Mouse (Mus musculus): Measurements from ENCODE around the gene Dlec1. TPM values are rescaled to one million over a fixed set of nuclear protein-coding genes. Genes with fewer than 3 reads are reported as not detected.

The Dlec1 gene
- polyA plus RNA-seq, 1 experiment from 2014 or later: 0.97 TPM

DNA sequence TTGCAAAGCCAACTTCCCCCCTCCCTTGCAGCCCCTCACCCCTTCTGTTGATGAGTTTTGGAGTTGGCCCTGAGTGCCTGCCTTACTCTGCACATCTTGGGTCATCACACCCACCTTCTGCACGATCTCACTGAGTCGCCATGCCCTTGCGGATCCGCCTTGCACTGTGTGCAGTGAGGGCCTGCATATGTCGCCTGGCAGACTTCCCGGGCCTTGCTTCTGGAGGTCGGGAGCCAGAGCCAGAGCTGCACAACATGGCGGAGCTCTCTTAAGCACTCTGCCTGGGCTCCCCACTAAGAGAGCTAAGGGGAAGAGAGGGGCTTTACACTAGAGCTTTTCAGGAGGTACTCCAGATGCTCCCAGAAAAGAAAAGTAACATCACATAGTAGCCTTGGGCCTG, 42.4 kb downstream of the Dlec1 start:
- Histone ChIP-seq H3K27me3 (ENCODE audit: control insufficient read depth, insufficient read depth, low read length) (no peaks in the 10 kb centered on the region), H3K4me2 (ENCODE audit: low read depth) (no peak overlapping the region), H3K4me1 (ENCODE audit: control insufficient read depth, insufficient read depth, low read length) (no peaks in the 10 kb centered on the region), H3K27ac (ENCODE audit: low read depth, low read length) (no peak overlapping the region), H3K9ac (ENCODE audit: low read length) (no peak overlapping the region), H3K36me3 (ENCODE audit: control insufficient read depth, insufficient read depth, low read length) (no peaks in the 10 kb centered on the region), H3K4me3 (ENCODE audit: low read depth, low read length) (no peak overlapping the region), H3K9me3 (ENCODE audit: control insufficient read depth, low read length) (no peaks in the 10 kb centered on the region)
- WGBS: 87% methylated on average over 8 of the region's 8 CpGs
- DNase-seq (ENCODE audit: low spot score) (no peak), ATAC-seq (ENCODE audit: insufficient read depth, low FRiP score, low TSS enrichment) (no peak)

DNA sequence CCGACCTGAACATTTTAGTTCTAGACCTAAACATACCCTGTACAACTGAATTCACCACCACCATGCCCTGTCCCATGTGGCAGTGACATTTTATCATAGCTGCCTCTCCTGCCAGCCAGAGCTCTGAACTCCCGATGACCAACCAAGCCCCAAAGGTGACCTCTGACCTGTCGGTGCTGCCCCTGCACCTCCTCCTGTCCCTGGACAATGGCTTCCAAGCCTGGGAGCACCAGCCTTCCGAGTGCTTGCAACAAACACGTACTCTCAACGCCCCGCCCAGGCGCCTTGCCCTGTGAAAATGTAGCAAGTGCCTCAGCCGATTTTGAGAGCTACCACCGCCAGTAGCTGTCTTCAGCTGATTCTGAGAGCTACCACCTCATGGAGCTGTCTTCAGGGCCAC, 42.9 kb downstream of the Dlec1 start:
- H3K36me3 ChIP-seq (ENCODE audit: control insufficient read depth, insufficient read depth, low read length): no peaks in the 10 kb centered on the region
- no peak overlapping the region for H3K27ac ChIP-seq (ENCODE audit: low read depth, low read length)
- DNase-seq (ENCODE audit: low spot score): no peak
- H3K4me2 ChIP-seq (ENCODE audit: low read depth): no peak overlapping the region
- H3K9ac ChIP-seq (ENCODE audit: low read length): no peak overlapping the region
- H3K4me1 ChIP-seq (ENCODE audit: control insufficient read depth, insufficient read depth, low read length): no peaks in the 10 kb centered on the region
- WGBS: 63% methylated on average over 10 of the region's 10 CpGs
- H3K9me3 ChIP-seq (ENCODE audit: control insufficient read depth, low read length): no peaks in the 10 kb centered on the region
- H3K4me3 ChIP-seq (ENCODE audit: low read depth, low read length): no peak overlapping the region
- ATAC-seq (ENCODE audit: insufficient read depth, low FRiP score, low TSS enrichment): no peak
- H3K27me3 ChIP-seq (ENCODE audit: control insufficient read depth, insufficient read depth, low read length): no peaks in the 10 kb centered on the region

DNA sequence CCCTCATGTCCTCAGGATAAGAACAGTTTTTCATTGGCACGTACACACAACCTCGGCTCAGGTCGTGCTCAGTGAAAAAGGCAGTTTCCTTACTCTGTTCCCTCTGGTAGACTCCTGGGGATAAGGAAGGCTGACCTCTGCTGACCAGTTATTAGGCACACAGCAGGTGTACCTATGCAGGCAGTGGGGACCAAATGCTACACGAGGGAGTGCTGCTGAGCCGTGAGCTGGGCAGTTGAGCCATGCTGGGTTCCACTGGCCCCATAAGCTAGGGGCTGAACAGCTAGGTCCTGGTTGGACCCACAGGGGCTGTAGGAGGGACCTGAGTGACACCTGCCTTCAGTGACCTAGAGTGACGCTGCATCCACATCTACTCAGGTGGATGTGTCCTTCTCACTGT, 43.4 kb downstream of the Dlec1 start:
- no peaks in the 10 kb centered on the region for H3K9me3 ChIP-seq (ENCODE audit: control insufficient read depth, low read length)
- no peaks in the 10 kb centered on the region for H3K27me3 ChIP-seq (ENCODE audit: control insufficient read depth, insufficient read depth, low read length)
- H3K4me1 ChIP-seq (ENCODE audit: control insufficient read depth, insufficient read depth, low read length): no peaks in the 10 kb centered on the region
- H3K27ac ChIP-seq (ENCODE audit: low read depth, low read length): no peak overlapping the region
- WGBS: 72% methylated on average over 6 of the region's 6 CpGs
- H3K4me2 ChIP-seq (ENCODE audit: low read depth): no peak overlapping the region
- DNase-seq (ENCODE audit: low spot score): no peak
- no peak for ATAC-seq (ENCODE audit: insufficient read depth, low FRiP score, low TSS enrichment)
- no peak overlapping the region for H3K4me3 ChIP-seq (ENCODE audit: low read depth, low read length)
- no peak overlapping the region for H3K9ac ChIP-seq (ENCODE audit: low read length)
- no peaks in the 10 kb centered on the region for H3K36me3 ChIP-seq (ENCODE audit: control insufficient read depth, insufficient read depth, low read length)

DNA sequence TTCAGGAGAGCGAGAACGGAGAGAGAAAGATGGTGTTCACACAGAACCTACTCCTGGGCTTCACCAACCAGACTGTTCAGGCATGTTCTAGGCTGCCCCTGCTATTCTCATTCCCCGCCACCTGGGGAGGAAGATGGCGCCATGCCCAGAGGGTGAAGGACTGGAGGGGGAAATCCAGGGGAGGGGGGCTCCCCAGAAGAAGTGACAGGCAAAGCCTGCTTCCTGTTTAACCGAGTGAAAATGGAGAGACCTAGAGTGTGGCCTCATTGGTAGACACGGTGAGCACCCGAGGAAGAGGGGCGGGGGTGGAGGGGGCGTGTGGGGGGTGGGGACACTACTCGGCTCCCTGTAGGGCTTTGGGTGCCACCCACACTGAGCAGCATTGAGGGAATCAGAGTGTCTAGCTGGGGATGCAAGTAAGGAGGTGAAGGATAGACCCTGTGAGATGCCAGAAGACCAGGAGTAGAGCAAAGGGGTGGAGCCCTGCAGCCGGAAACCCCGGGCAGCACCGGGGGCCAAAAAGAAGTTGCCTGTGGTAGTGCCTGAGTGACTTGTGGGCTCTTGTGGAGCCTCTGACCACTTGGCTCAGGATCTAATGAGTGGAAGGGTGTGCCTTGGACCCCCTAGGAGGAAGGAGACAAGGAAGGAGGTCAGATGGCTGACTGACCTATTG, 44.0 kb downstream of the Dlec1 start:
- no peak overlapping the region for H3K4me3 ChIP-seq (ENCODE audit: low read depth, low read length)
- no peak for ATAC-seq (ENCODE audit: insufficient read depth, low FRiP score, low TSS enrichment)
- H3K4me2 ChIP-seq (ENCODE audit: low read depth): no peak overlapping the region
- H3K9me3 ChIP-seq (ENCODE audit: control insufficient read depth, low read length): no peaks in the 10 kb centered on the region
- no peak overlapping the region for H3K9ac ChIP-seq (ENCODE audit: low read length)
- DNase-seq (ENCODE audit: low spot score): no peak
- 82% methylated on average over 13 of the region's 13 CpGs for WGBS
- no peak overlapping the region for H3K27ac ChIP-seq (ENCODE audit: low read depth, low read length)
- no peaks in the 10 kb centered on the region for H3K4me1 ChIP-seq (ENCODE audit: control insufficient read depth, insufficient read depth, low read length)
- H3K27me3 ChIP-seq (ENCODE audit: control insufficient read depth, insufficient read depth, low read length): no peaks in the 10 kb centered on the region
- H3K36me3 ChIP-seq (ENCODE audit: control insufficient read depth, insufficient read depth, low read length): no peaks in the 10 kb centered on the region

DNA sequence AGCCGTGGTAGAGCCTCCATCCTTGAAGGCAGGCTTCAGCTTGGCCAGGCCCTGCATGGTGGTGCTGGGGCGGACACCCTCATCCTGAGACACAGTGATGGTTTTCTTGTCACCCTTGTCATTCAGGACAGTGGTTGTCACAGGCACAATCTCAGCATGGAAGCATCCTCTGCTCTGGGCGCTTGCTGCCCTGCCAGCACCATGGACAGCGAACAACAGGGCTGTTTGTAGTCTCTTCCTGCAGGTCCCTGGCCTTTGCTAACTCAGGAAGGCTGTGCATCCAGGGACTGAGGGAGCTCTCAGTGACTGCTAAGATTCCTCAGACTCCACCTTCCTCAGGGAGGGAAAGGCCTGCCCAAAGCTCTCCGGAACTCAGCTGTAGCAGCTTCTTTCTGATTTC, 47.3 kb downstream of the Dlec1 start:
- H3K9ac ChIP-seq (ENCODE audit: low read length): no peak overlapping the region
- ATAC-seq (ENCODE audit: insufficient read depth, low FRiP score, low TSS enrichment): no peak
- DNase-seq (ENCODE audit: low spot score): peak; percentile 67
- 30% methylated on average over 5 of the region's 5 CpGs for WGBS
- no peaks in the 10 kb centered on the region for H3K27me3 ChIP-seq (ENCODE audit: control insufficient read depth, insufficient read depth, low read length)
- no peaks in the 10 kb centered on the region for H3K9me3 ChIP-seq (ENCODE audit: control insufficient read depth, low read length)
- H3K4me3 ChIP-seq (ENCODE audit: low read depth, low read length): no peak overlapping the region
- H3K36me3 ChIP-seq (ENCODE audit: control insufficient read depth, insufficient read depth, low read length): no peaks in the 10 kb centered on the region
- no peak overlapping the region for H3K4me2 ChIP-seq (ENCODE audit: low read depth)
- H3K4me1 ChIP-seq (ENCODE audit: control insufficient read depth, insufficient read depth, low read length): no peaks in the 10 kb centered on the region
- no peak overlapping the region for H3K27ac ChIP-seq (ENCODE audit: low read depth, low read length)

DNA sequence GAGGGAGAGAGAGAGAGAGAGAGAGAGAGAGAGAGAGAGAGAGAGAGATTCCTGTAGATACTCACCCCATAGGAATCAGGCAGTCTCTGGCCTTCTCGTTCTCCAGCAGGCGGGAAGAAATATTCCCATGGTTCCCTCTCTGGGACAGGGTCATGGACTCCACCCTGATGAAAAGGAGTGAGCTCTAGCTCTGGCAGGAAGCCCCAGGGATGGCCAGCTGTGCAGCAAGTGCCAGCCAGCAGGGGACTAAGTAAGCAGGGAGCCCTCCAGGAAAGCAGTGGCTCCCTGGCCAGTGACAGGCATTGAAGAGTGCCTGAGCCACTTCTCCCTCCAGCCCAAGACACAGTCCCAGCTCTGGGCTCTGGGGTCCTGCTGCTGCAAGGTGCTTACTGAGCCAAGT, 49.5 kb downstream of the Dlec1 start:
- no peak overlapping the region for H3K9ac ChIP-seq (ENCODE audit: low read length)
- H3K27ac ChIP-seq (ENCODE audit: low read depth, low read length): no peak overlapping the region
- no peak overlapping the region for H3K4me3 ChIP-seq (ENCODE audit: low read depth, low read length)
- H3K36me3 ChIP-seq (ENCODE audit: control insufficient read depth, insufficient read depth, low read length): no peaks in the 10 kb centered on the region
- no peak overlapping the region for H3K4me2 ChIP-seq (ENCODE audit: low read depth)
- WGBS: 73% methylated on average over 2 of the region's 2 CpGs
- 0 out of 2 replicates have a peak, but pooled peaks cover 4% of the 10 kb centered on the region for H3K27me3 ChIP-seq (ENCODE audit: control insufficient read depth, insufficient read depth, low read length)
- no peak for ATAC-seq (ENCODE audit: insufficient read depth, low FRiP score, low TSS enrichment)
- no peak for DNase-seq (ENCODE audit: low spot score)
- H3K4me1 ChIP-seq (ENCODE audit: control insufficient read depth, insufficient read depth, low read length): no peaks in the 10 kb centered on the region
- H3K9me3 ChIP-seq (ENCODE audit: control insufficient read depth, low read length): no peaks in the 10 kb centered on the region

DNA sequence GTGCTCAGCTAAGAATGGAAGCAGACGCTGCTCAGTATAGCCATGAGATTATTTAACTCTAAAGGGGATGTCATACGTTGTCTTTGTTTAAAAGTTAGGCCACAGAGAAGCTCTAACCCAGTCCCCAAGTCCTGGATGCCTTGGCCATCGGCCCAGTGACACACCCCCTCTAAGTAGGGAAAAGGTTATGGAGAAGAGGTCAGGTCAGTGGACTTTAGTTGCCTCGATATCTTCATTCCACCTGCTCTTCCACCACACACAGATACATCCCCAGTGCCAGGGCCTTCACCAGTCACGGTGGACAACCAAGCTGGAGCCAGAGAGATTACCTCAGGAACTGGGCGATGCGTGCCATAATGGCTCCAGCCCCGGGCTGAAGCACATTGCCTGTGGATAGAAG, 53.1 kb downstream of the Dlec1 start:
- Histone ChIP-seq H3K4me3 (ENCODE audit: low read depth, low read length) (no peak overlapping the region), H3K36me3 (ENCODE audit: control insufficient read depth, insufficient read depth, low read length) (no peaks in the 10 kb centered on the region), H3K9ac (ENCODE audit: low read length) (no peak overlapping the region), H3K27ac (ENCODE audit: low read depth, low read length) (no peak overlapping the region), H3K27me3 (ENCODE audit: control insufficient read depth, insufficient read depth, low read length) (0 out of 2 replicates have a peak, but pooled peaks cover 6% of the 10 kb centered on the region), H3K9me3 (ENCODE audit: control insufficient read depth, low read length) (no peaks in the 10 kb centered on the region), H3K4me1 (ENCODE audit: control insufficient read depth, insufficient read depth, low read length) (no peaks in the 10 kb centered on the region), H3K4me2 (ENCODE audit: low read depth) (no peak overlapping the region)
- no peak for DNase-seq (ENCODE audit: low spot score)
- 80% methylated on average over 8 of the region's 8 CpGs for WGBS
- ATAC-seq (ENCODE audit: insufficient read depth, low FRiP score, low TSS enrichment): no peak

DNA sequence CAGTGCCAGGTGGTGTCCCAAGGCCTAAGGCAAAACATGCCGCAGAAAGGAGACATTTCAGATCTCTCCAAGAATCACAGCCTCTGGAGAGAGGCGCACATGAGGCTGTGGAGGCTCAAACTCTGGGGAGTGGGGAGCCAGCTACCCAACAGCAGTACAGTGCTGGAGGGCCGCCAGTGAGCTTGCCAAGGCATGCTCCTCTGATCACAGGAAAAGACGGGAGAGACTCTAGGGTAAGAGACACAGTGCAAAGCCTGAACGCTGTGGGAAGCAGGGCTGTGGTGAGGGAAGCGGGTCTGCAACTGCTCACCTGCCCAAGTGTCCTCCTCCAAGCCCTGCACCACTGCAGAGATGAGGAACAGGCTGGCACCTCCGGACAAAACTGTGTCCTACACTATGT, 53.5 kb downstream of the Dlec1 start:
- no peaks in the 10 kb centered on the region for H3K9me3 ChIP-seq (ENCODE audit: control insufficient read depth, low read length)
- H3K4me1 ChIP-seq (ENCODE audit: control insufficient read depth, insufficient read depth, low read length): no peaks in the 10 kb centered on the region
- no peak overlapping the region for H3K9ac ChIP-seq (ENCODE audit: low read length)
- H3K27ac ChIP-seq (ENCODE audit: low read depth, low read length): no peak overlapping the region
- ATAC-seq (ENCODE audit: insufficient read depth, low FRiP score, low TSS enrichment): no peak
- DNase-seq (ENCODE audit: low spot score): no peak
- 0 out of 2 replicates have a peak, but pooled peaks cover 6% of the 10 kb centered on the region for H3K27me3 ChIP-seq (ENCODE audit: control insufficient read depth, insufficient read depth, low read length)
- WGBS: 60% methylated on average over 7 of the region's 7 CpGs
- H3K4me2 ChIP-seq (ENCODE audit: low read depth): no peak overlapping the region
- no peaks in the 10 kb centered on the region for H3K36me3 ChIP-seq (ENCODE audit: control insufficient read depth, insufficient read depth, low read length)
- H3K4me3 ChIP-seq (ENCODE audit: low read depth, low read length): no peak overlapping the region

Data from neural tube, embryonic 11.5 days (tissue).